Mouse (Mus musculus): ENCODE results near the gene Arhgef28. TPM values are rescaled to one million over a fixed set of nuclear protein-coding genes. Genes with fewer than 3 reads are reported as not detected.

Gene Arhgef28
- total and polyA plus RNA-seq, 2 experiments from 2014 or later, result 33.9 to 38.7 TPM

DNA sequence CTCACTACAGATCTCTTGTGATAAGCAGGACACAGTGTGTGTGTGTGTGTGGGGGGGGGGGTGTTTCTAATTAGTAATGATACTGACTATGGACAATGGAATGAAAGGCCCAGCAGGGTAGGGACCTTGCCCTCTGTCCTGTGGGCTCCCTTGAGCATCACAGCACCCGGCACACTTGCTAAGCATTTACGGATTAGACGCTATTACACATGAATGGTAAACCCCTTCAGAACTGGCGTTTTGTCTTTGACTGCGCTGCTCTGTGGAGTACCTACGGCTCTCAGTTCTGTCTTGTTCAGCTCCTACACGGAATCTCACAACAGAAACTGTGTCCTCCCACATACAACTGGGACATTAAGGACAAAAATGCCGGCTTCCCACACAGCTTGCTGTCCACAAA is 151.0 kb downstream of the Arhgef28 start:
- ATAC-seq (no peak), DNase-seq (peak; percentile 19)
- no peaks in the 10 kb centered on the region for H3K4me1 ChIP-seq (ENCODE audit: insufficient read depth)
- H3K36me3 ChIP-seq (ENCODE audit: insufficient read depth), result no peaks in the 10 kb centered on the region
- H3K4me2 ChIP-seq (ENCODE audit: low read depth), result no peak overlapping the region
- no peak overlapping the region for H3K27ac ChIP-seq (ENCODE audit: low read depth, low read length)
- H3K27me3 ChIP-seq (ENCODE audit: insufficient read depth, low read length), result no peaks in the 10 kb centered on the region
- no peak overlapping the region for H3K9ac ChIP-seq
- no peaks in the 10 kb centered on the region for H3K9me3 ChIP-seq (ENCODE audit: low read length)
- H3K4me3 ChIP-seq (ENCODE audit: low read depth, low read length), result no peak overlapping the region
- no peak for TF ChIP-seq CTCF (IDR thresholded peaks at IDR 0.05; ENCODE audit: low read depth)
- 18% methylated on average over 8 of the region's 8 CpGs for WGBS

DNA sequence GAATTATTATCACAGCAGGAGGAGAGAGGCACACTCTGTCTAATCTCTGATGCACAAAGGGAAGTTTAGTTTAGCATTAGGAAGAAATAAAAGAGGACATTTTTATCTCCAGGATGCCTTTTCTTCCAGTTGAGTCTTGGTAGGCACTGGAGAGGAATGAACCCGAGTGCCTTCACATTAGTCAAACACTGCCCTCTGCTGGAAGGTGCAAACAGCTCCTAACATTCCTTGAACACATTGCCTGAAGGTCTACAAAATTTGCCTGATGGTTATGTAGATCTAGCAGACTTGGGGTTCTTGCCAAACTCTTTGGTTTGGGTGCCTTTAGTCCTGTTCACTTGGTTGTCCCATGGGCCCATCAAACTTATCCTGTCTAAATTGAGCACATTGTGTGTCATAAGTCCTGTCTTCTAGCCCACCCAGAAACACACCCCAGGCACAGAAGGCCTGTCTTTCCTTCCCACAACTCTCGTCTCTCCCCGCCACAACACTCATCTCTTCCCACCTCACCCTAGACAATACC is 165.6 kb downstream of the Arhgef28 start:
- ATAC-seq, result no peak
- H3K4me1 ChIP-seq (ENCODE audit: insufficient read depth), result no peaks in the 10 kb centered on the region
- H3K36me3 ChIP-seq (ENCODE audit: insufficient read depth), result no peaks in the 10 kb centered on the region
- WGBS, result 69% methylated on average over 3 of the region's 3 CpGs
- no peaks in the 10 kb centered on the region for H3K27me3 ChIP-seq (ENCODE audit: insufficient read depth, low read length)
- H3K9ac ChIP-seq, result no peak overlapping the region
- TF ChIP-seq CTCF (IDR thresholded peaks at IDR 0.05; ENCODE audit: low read depth), result peak; percentile 31; the same call in 1 of the 2 replicates
- no peak overlapping the region for H3K4me3 ChIP-seq (ENCODE audit: low read depth, low read length)
- H3K4me2 ChIP-seq (ENCODE audit: low read depth), result no peak overlapping the region
- H3K27ac ChIP-seq (ENCODE audit: low read depth, low read length), result no peak overlapping the region
- no peaks in the 10 kb centered on the region for H3K9me3 ChIP-seq (ENCODE audit: low read length)
- DNase-seq, result no peak

DNA sequence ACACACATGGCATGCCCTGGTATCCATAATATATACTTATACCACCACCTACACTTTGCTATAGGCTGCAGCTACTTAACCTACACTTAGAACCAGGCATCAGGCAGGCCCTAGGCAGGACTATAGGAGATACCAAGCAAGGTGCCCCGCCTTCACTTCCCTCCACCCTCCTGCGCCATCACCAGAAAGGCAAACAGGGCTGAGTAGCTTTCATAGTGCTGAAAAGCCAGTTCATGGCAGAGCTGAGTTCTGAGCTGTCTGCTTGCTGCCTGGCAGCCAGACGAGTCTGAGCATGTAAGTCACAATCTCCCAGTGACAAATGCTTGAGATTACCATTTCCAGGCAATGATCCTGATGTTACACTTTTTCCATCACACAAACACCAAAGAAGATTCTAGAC is 167.5 kb downstream of the Arhgef28 start:
- H3K9ac ChIP-seq, result no peak overlapping the region
- no peaks in the 10 kb centered on the region for H3K36me3 ChIP-seq (ENCODE audit: insufficient read depth)
- ATAC-seq (no peak), DNase-seq (no peak)
- H3K27me3 ChIP-seq (ENCODE audit: insufficient read depth, low read length), result no peaks in the 10 kb centered on the region
- H3K4me3 ChIP-seq (ENCODE audit: low read depth, low read length), result no peak overlapping the region
- H3K4me1 ChIP-seq (ENCODE audit: insufficient read depth), result no peaks in the 10 kb centered on the region
- H3K4me2 ChIP-seq (ENCODE audit: low read depth), result no peak overlapping the region
- 81% methylated on average over 3 of the region's 3 CpGs for WGBS
- no peak for TF ChIP-seq CTCF (IDR thresholded peaks at IDR 0.05; ENCODE audit: low read depth)
- no peaks in the 10 kb centered on the region for H3K9me3 ChIP-seq (ENCODE audit: low read length)
- H3K27ac ChIP-seq (ENCODE audit: low read depth, low read length), result no peak overlapping the region

DNA sequence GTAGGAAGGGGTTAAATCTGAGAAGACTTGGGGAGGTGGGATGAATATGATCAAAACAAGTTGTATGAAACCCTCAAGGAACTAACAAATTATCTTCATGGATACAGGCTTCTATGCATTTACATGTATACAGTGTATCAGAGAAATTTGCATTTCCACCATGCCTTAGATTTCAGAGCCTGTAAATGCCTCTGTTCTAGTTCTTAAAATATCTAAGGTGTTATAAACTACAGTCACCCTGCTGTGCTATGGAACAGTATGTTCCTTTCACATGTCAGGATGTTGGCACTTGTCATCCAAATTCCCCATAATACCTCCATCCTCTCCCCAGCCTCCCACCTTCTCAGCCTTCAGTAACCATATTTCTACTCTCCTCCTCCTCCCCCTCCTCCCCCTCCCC is 168.5 kb downstream of the Arhgef28 start:
- H3K36me3 ChIP-seq (ENCODE audit: insufficient read depth), result no peaks in the 10 kb centered on the region
- H3K4me1 ChIP-seq (ENCODE audit: insufficient read depth), result no peaks in the 10 kb centered on the region
- no peak overlapping the region for H3K9ac ChIP-seq
- DNase-seq, result no peak
- no peak overlapping the region for H3K27ac ChIP-seq (ENCODE audit: low read depth, low read length)
- peak; percentile 62 for ATAC-seq
- no peaks in the 10 kb centered on the region for H3K27me3 ChIP-seq (ENCODE audit: insufficient read depth, low read length)
- no peaks in the 10 kb centered on the region for H3K9me3 ChIP-seq (ENCODE audit: low read length)
- TF ChIP-seq CTCF (IDR thresholded peaks at IDR 0.05; ENCODE audit: low read depth), result no peak
- H3K4me2 ChIP-seq (ENCODE audit: low read depth), result no peak overlapping the region
- no peak overlapping the region for H3K4me3 ChIP-seq (ENCODE audit: low read depth, low read length)

DNA sequence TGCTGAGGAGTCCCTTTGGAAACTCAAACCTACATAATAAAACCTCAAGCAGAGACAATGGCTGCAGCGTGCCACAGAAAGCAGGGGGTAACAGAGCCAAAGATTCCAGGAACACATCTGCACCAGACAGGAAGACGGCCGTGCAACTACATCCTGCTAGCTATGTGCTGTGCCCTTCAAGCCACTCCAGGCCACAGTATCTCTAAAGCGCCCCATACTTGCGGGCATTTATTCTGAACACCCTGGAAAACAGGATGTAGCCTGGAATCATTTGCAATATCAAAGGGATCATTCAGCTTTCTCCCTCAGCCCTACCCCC is 174.6 kb downstream of the Arhgef28 start:
- Histone ChIP-seq H3K4me3 (ENCODE audit: low read depth, low read length) (peak overlapping the region; percentile 20), H3K27ac (ENCODE audit: low read depth, low read length) (no peak overlapping the region), H3K4me2 (ENCODE audit: low read depth) (peak overlapping the region; percentile 39), H3K36me3 (ENCODE audit: insufficient read depth) (no peaks in the 10 kb centered on the region), H3K4me1 (ENCODE audit: insufficient read depth) (peaks cover 11% of the 10 kb centered on the region), H3K27me3 (ENCODE audit: insufficient read depth, low read length) (no peaks in the 10 kb centered on the region), H3K9ac (0 out of 2 replicates have a peak overlapping the region, but pooled peaks have one; percentile 18), H3K9me3 (ENCODE audit: low read length) (no peaks in the 10 kb centered on the region)
- ATAC-seq, result peak; percentile 26
- TF ChIP-seq CTCF (IDR thresholded peaks at IDR 0.05; ENCODE audit: low read depth), result no peak
- WGBS, result 33% methylated on average over 5 of the region's 5 CpGs
- DNase-seq, result no peak

DNA sequence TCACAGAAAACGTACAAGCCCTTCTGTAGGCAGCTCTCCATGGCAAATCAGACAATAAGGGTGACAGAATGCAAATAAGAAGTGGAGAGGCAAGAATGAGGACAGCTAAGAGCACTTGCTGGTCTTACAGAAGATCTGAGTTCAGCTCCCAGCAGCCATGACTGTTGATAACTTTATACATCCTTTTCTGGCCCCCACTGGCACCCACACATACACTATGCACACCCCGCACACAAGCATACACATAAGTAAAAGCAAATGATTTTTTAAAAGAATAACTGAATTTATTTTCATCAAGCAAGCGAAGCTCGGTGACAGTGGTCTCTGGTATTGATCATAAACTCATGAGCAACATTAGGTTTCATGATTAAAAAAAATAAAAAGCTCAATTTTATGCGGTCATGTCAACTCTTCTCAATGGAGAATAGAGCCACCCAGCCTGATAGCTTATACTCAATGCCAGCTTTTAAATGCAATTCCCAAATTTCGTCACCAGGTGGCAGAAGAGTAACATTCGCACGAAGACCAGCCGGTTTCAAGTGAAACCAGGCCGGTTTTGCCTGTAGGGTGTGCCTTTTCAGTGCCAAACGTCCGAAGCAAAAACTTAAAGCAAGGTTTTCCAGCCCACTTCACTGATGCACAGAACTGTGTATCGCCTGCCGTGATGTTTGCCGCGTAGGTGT is 175.1 kb downstream of the Arhgef28 start:
- ATAC-seq (peak; percentile 84), DNase-seq (peak; percentile 95)
- 13% methylated on average over 16 of the region's 16 CpGs for WGBS
- Histone ChIP-seq H3K27ac (ENCODE audit: low read depth, low read length) (no peak overlapping the region), H3K4me2 (ENCODE audit: low read depth) (peak overlapping the region; percentile 39), H3K27me3 (ENCODE audit: insufficient read depth, low read length) (no peaks in the 10 kb centered on the region), H3K4me1 (ENCODE audit: insufficient read depth) (peaks cover 11% of the 10 kb centered on the region), H3K9ac (0 out of 2 replicates have a peak overlapping the region, but pooled peaks have one; percentile 18), H3K9me3 (ENCODE audit: low read length) (no peaks in the 10 kb centered on the region), H3K4me3 (ENCODE audit: low read depth, low read length) (peak overlapping the region; percentile 20), H3K36me3 (ENCODE audit: insufficient read depth) (no peaks in the 10 kb centered on the region)
- TF ChIP-seq CTCF (IDR thresholded peaks at IDR 0.05; ENCODE audit: low read depth), result peak; percentile 97

DNA sequence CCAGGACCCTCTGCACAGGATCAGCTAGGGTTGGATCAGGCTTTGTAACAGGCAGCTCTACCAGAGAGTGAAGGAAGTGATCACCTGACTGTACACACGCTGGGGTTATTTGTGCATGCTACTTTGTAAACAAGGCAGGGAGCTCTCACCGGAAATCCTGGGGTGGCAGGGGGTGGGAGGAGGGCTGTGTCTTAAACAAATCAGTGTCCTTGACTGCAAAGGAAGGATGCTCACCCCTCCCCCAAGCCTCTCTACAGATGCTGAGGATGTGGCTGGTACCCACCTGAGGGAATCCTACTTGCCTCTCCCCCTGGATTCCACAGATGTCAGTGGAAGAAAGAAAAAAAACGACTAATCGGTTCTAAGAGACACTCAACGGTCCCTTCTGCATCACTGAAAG is 176.2 kb downstream of the Arhgef28 start:
- ATAC-seq (no peak), DNase-seq (no peak)
- no peak overlapping the region for H3K9ac ChIP-seq
- no peaks in the 10 kb centered on the region for H3K36me3 ChIP-seq (ENCODE audit: insufficient read depth)
- no peaks in the 10 kb centered on the region for H3K9me3 ChIP-seq (ENCODE audit: low read length)
- H3K4me3 ChIP-seq (ENCODE audit: low read depth, low read length), result no peak overlapping the region
- no peak overlapping the region for H3K27ac ChIP-seq (ENCODE audit: low read depth, low read length)
- WGBS, result 14% methylated on average over 5 of the region's 5 CpGs
- peaks cover 11% of the 10 kb centered on the region for H3K4me1 ChIP-seq (ENCODE audit: insufficient read depth)
- H3K27me3 ChIP-seq (ENCODE audit: insufficient read depth, low read length), result no peaks in the 10 kb centered on the region
- no peak overlapping the region for H3K4me2 ChIP-seq (ENCODE audit: low read depth)
- no peak for TF ChIP-seq CTCF (IDR thresholded peaks at IDR 0.05; ENCODE audit: low read depth)

Data from forebrain, postnatal 0 days (tissue).